Mouse (Mus musculus) thymus, postnatal 4 days (tissue): ENCODE measurements at regions not wholly inside any gene's neighbourhood (a gene's known extent, or its start where the extent isn't known, plus 50 kb on each side); places are given as distances from the start of the nearest gene placed in this dataset.
A peak's percentile ranks its signal among the peaks of the same experiment; 100 is the strongest.

Experiments
- DNase-seq: peaks from one replicate; pipeline ENCODE4 v3.0.0; 2021

- no peak for DNase-seq
Observed at GRCm38 (mm10) chrX:16421159-16421558, 101.5 kb upstream of the Cypt1 start.

GRCm38 (mm10) chrX:16421663-16422062, 101.0 kb upstream of the Cypt1 start:
- no peak for DNase-seq

- no peak for DNase-seq
Observed at GRCm38 (mm10) chrX:16438088-16438487, 84.6 kb upstream of the Cypt1 start.

- DNase-seq, result peak; percentile 20
Observed at GRCm38 (mm10) chrX:16450496-16451078, 72.1 kb upstream of the Cypt1 start.
